In the genomic region with DNA sequence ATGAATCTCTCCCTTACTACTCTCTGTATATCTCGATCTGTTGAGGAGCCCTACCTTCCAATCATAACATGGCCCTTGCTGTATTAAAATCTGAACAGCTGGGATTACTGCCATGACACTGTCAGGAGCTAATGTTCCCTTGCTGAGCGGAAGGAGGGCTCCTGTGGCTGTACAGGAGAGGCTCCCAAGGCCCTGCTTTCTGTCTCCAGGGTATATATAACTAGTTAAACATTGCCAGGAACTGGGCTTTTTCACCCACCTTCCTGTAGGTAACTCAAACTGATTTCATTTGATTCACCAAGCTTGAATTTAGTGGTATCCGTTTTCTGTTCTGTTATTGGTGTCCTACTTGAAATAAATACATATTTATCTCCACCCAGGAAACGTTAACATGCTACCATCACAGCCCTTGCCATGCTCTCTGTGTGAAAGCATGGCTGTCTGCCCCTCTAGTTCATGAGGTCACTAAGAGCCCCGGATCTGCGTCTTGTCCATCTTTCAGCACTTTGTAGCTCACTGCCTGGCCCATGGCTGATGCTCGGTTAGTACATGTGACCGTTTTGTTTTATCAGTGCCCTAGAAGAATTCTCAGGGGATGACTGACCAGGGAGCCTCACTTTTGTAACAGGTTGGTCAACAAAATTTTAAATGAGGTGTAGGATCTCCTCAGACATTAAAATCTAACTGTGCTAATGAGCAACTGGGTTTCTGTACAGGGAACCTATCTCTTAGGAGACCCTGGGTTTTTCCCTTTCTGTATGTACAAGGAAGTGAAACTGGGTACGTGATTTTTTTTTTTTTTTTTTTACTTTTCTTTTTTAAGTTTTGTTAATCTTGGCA, we compare ENCODE assay signal across 1 mouse cellular context.
TF ChIP-seq lines count a peak whose summit lies in the region.

No protein-coding gene starts in this region.

TF ChIP-seq in CH12.LX, 34 proteins besides CTCF, POLR2A, EP300 and RAD21 (continued from another document):
- TF ChIP-seq RCOR1 (conservative IDR thresholded peaks at IDR 0.05; ENCODE audit: low read depth, low read length), result no peak
- peak; percentile 99 for TF ChIP-seq ZNF384 (IDR thresholded peaks at IDR 0.05; ENCODE audit: low read depth, low read length)
- TF ChIP-seq MEF2A (IDR thresholded peaks at IDR 0.05; ENCODE audit: borderline replicate concordance, low read depth, low read length), result no peak; the same call in 1 of the 2 replicates
- TF ChIP-seq MAX (IDR thresholded peaks at IDR 0.05; ENCODE audit: low read length), result no peak
- no peak for TF ChIP-seq NELFE (IDR thresholded peaks at IDR 0.05; ENCODE audit: low read depth, low read length)
- 0 out of 2 replicates have a peak, but pooled peaks have one; percentile 28 for TF ChIP-seq MAFK (IDR thresholded peaks at IDR 0.05; ENCODE audit: insufficient replicate concordance, low read length)
- TF ChIP-seq ELF1 (IDR thresholded peaks at IDR 0.05; ENCODE audit: low read depth, low read length), result 0 out of 2 replicates have a peak, but pooled peaks have one; percentile 20
- no peak for TF ChIP-seq USF2 (conservative IDR thresholded peaks at IDR 0.05; ENCODE audit: low read depth, low read length)
- TF ChIP-seq MYC (IDR thresholded peaks at IDR 0.05; ENCODE audit: low read depth, low read length), result no peak
- no peak for TF ChIP-seq SMC3 (IDR thresholded peaks at IDR 0.05; ENCODE audit: low read depth, low read length)
- TF ChIP-seq SIN3A (IDR thresholded peaks at IDR 0.05; ENCODE audit: low read length), result peak; percentile 30; the same call in 1 of the 2 replicates
- TF ChIP-seq ETS1 (conservative IDR thresholded peaks at IDR 0.05; ENCODE audit: low read depth, low read length), result peak; percentile 35; the same call in 1 of the 2 replicates
- TF ChIP-seq POLR2AphosphoS2 (IDR thresholded peaks at IDR 0.05; ENCODE audit: low read depth, low read length), result no peak
- no peak for TF ChIP-seq TCF12 (IDR thresholded peaks at IDR 0.05; ENCODE audit: low read depth, low read length)
- peak; percentile 92 for TF ChIP-seq IRF4 (IDR thresholded peaks at IDR 0.05; ENCODE audit: low read depth, low read length)
- TF ChIP-seq ZMIZ1 (IDR thresholded peaks at IDR 0.05; ENCODE audit: low read depth, low read length), result no peak
- no peak for TF ChIP-seq ZKSCAN1 (IDR thresholded peaks at IDR 0.05; ENCODE audit: borderline replicate concordance, low read depth, low read length)
- TF ChIP-seq GABPA (IDR thresholded peaks at IDR 0.05; ENCODE audit: insufficient replicate concordance, low read depth, low read length), result no peak
- TF ChIP-seq MAZ (IDR thresholded peaks at IDR 0.05; ENCODE audit: low read depth, low read length), result no peak
- no peak for TF ChIP-seq PAX5 (IDR thresholded peaks at IDR 0.05; ENCODE audit: low read length)
- no peak; the same call in 1 of the 2 replicates for TF ChIP-seq MXI1 (IDR thresholded peaks at IDR 0.05; ENCODE audit: low read depth, low read length)
- TF ChIP-seq CHD1 (IDR thresholded peaks at IDR 0.05; ENCODE audit: low read depth, low read length), result no peak
- TF ChIP-seq ZC3H11A (IDR thresholded peaks at IDR 0.05; ENCODE audit: low read depth, low read length), result no peak
- no peak for TF ChIP-seq UBTF (IDR thresholded peaks at IDR 0.05; ENCODE audit: low read depth, low read length)
- TF ChIP-seq NRF1 (IDR thresholded peaks at IDR 0.05; ENCODE audit: low read depth, low read length), result no peak
- TF ChIP-seq HCFC1 (IDR thresholded peaks at IDR 0.05; ENCODE audit: low read depth, low read length), result no peak; the same call in 1 of the 2 replicates
